In the genomic region with DNA sequence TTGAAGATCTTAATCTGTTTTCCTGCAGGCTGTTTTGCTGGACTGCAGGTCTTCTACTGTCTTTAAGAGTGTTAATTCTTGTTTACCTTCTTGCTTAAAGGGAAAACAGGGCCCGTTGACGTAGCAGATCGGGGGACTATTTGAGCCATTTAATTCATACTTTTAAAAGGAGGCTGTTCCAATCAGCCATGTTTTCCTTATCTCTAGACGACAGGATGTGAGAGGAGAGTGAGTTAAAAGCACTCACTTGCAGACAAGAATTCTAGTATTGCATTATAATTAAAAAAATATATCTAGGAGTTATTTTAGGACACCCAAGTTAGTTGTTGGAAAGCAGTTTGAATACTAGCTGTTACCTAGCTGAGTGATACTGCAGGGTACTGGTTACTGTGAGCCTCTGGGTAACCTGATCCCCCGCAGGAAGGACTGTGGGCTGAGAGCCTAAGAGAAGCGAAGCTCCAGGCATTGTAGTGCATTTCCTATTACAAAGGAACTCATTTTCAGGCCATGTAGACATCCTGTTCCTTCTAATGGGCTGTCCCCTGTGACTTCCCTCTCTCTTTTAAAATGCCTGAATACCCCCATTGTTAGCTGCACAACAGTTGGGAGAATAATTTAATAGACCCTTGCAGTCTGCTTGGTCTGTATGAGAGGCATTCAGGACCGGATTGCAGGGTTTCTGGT, we compare ENCODE assay signal across 8 mouse cellular contexts. TPM values are rescaled to one million over a fixed set of nuclear protein-coding genes. Genes with fewer than 3 reads are reported as not detected.
DNase-seq lines count a peak whose midpoint lies in the region; ATAC-seq lines count a peak whose summit lies in the region.

No protein-coding gene starts in this region.

- ATAC-seq in heart, embryonic 15.5 days (replicated peaks; ENCODE audit: insufficient number of reproducible peaks, insufficient read depth, low FRiP score, low read depth): no peak
- no peak for ATAC-seq in midbrain, embryonic 12.5 days (ENCODE audit: low FRiP score, low read depth)
- no peak for ATAC-seq in cerebellum, adult (ENCODE audit: insufficient number of reproducible peaks, low FRiP score, low TSS enrichment)

- H3K4me2 ChIP-seq in heart, embryonic 15.5 days: peak overlapping the region; percentile 91
- peak overlapping the region; percentile 85 for H3K4me2 ChIP-seq in midbrain, embryonic 12.5 days (replicated peaks)

- peak overlapping the region; percentile 82 for H3K9ac ChIP-seq in heart, embryonic 15.5 days
- H3K9ac ChIP-seq in midbrain, embryonic 12.5 days (replicated peaks): peak overlapping the region; percentile 74

- H3K9me3 ChIP-seq in heart, embryonic 15.5 days (replicated peaks): no peaks in the 10 kb centered on the region
- no peaks in the 10 kb centered on the region for H3K9me3 ChIP-seq in limb, embryonic 10.5 days (replicated peaks)
- no peaks in the 10 kb centered on the region for H3K9me3 ChIP-seq in midbrain, embryonic 12.5 days

- WGBS in heart, embryonic 15.5 days: 12% methylated on average over 7 of the region's 7 CpGs
- WGBS in limb, embryonic 10.5 days: 2% methylated on average over 7 of the region's 7 CpGs
- WGBS in midbrain, embryonic 12.5 days: 3% methylated on average over 7 of the region's 7 CpGs

- H3K27ac ChIP-seq in brown adipose tissue, adult 24 weeks (replicated peaks; ENCODE audit: low read depth, low read length): peak overlapping the region; percentile 93
- H3K27ac ChIP-seq in heart, embryonic 15.5 days: peak overlapping the region; percentile 97
- H3K27ac ChIP-seq in limb, embryonic 10.5 days: peak overlapping the region; percentile 99
- H3K27ac ChIP-seq in midbrain, embryonic 12.5 days (replicated peaks): peak overlapping the region; percentile 88

- DNase-seq in layer of hippocampus, adult 11-12 months (ENCODE audit: low spot score): peak; percentile 22
- no peak for DNase-seq in layer of hippocampus, adult 9-10 months (ENCODE audit: low spot score)
- DNase-seq in limb, embryonic 10.5 days (ENCODE audit: low spot score): no peak
- DNase-seq in gastrocnemius, adult 8-10 months (ENCODE audit: low spot score in 2 of 2): no peak

- H3K36me3 ChIP-seq in heart, embryonic 15.5 days: no peaks in the 10 kb centered on the region; the same call in 1 of the 2 replicates
- peaks cover 37% of the 10 kb centered on the region for H3K36me3 ChIP-seq in limb, embryonic 10.5 days
- H3K36me3 ChIP-seq in midbrain, embryonic 12.5 days: no peaks in the 10 kb centered on the region

- peak overlapping the region; percentile 82 for H3K4me3 ChIP-seq in brown adipose tissue, adult 24 weeks (ENCODE audit: insufficient read depth, low read depth, low read length)
- H3K4me3 ChIP-seq in heart, embryonic 15.5 days: peak overlapping the region; percentile 74
- peak overlapping the region; percentile 94 for H3K4me3 ChIP-seq in limb, embryonic 10.5 days
- H3K4me3 ChIP-seq in midbrain, embryonic 12.5 days: peak overlapping the region; percentile 68

- no peaks in the 10 kb centered on the region for H3K27me3 ChIP-seq in heart, embryonic 15.5 days
- no peaks in the 10 kb centered on the region for H3K27me3 ChIP-seq in limb, embryonic 10.5 days (ENCODE audit: low read depth, poor library complexity, severe bottlenecking)
- H3K27me3 ChIP-seq in midbrain, embryonic 12.5 days: peaks cover 57% of the 10 kb centered on the region

- peaks cover 14% of the 10 kb centered on the region for H3K4me1 ChIP-seq in brown adipose tissue, adult 24 weeks (ENCODE audit: control insufficient read depth, insufficient read depth, insufficient read length, low read length)
- H3K4me1 ChIP-seq in heart, embryonic 15.5 days (replicated peaks): peaks cover 41% of the 10 kb centered on the region
- peaks cover 65% of the 10 kb centered on the region for H3K4me1 ChIP-seq in limb, embryonic 10.5 days
- peaks cover 57% of the 10 kb centered on the region for H3K4me1 ChIP-seq in midbrain, embryonic 12.5 days

RNA-seq across cellular contexts. Expression of a gene that starts 2.1 kb away (rescaled TPM):
- polyA plus RNA-seq in brown adipose tissue, adult 24 weeks (2012; ENCODE audit: insufficient read depth, insufficient read length, missing spikeins): 47.6 and 47.7 TPM in 2 replicates
- 34.9 and 40.4 TPM in 2 replicates for polyA plus RNA-seq in heart, embryonic 15.5 days (2015; fragmentation: Nextera tagmentation; extraction: Ambion mirVana)
- polyA plus RNA-seq in limb, embryonic 10.5 days (2016; fragmentation: Nextera tagmentation; extraction: Ambion mirVana): 206 and 223 TPM in 2 replicates
- 23.9 and 24.3 TPM in 2 replicates for polyA plus RNA-seq in midbrain, embryonic 12.5 days (2016; fragmentation: Nextera tagmentation; extraction: Ambion mirVana)
- total RNA-seq in gastrocnemius, adult 8-10 months (2022): 1 to 10 TPM; 7.3 to 9.8 (median 8.5) TPM
